Mouse (Mus musculus) forebrain, embryonic 14.5 days (tissue): ENCODE results near the gene Padi1. TPM values are rescaled to one million over a fixed set of nuclear protein-coding genes. Genes with fewer than 3 reads are reported as not detected.

Experiments
- ATAC-seq: fragments of 200-750 bp; cut with Nextera tagmentation; 2 replicates; pipeline ENCODE4 v1.8.0; 2017; ENCODE audit warnings: mild to moderate bottlenecking, moderate library complexity
- DNase-seq: peaks from one replicate; pipeline ENCODE4 v3.0.0-alpha.2; 2015; ENCODE audit warnings: low spot score
- H3K27ac ChIP-seq: fragments of 300-500 bp; sonication (generic); 2 replicates; pipeline ENCODE4 v1.5.1; 2014; ENCODE audit warnings: low read depth, mild to moderate bottlenecking, control low read depth, low read length, moderate library complexity
- H3K27me3 ChIP-seq: fragments of 300-500 bp; sonication (generic); replicated peaks from 2 replicates; pipeline ENCODE4 v1.6.1; 2014; ENCODE audit warnings: low read length, control low read depth, mixed read lengths; ENCODE audit not compliant: control insufficient read depth, insufficient read depth
- H3K36me3 ChIP-seq: fragments of 300-500 bp; sonication (generic); 2 replicates; pipeline ENCODE4 v1.6.1; 2014; ENCODE audit warnings: low read length, control low read depth; ENCODE audit not compliant: control insufficient read depth, insufficient read depth
- H3K4me1 ChIP-seq: fragments of 300-500 bp; sonication (generic); 2 replicates; pipeline ENCODE4 v1.6.1; 2014; ENCODE audit warnings: antibody characterized with exemption, low read length, control low read depth; ENCODE audit not compliant: control insufficient read depth, insufficient read depth
- H3K4me2 ChIP-seq: fragments of 300-500 bp; sonication (generic); 2 replicates; pipeline ENCODE4 v1.6.1; 2014; ENCODE audit warnings: mild to moderate bottlenecking, control low read depth, low read length
- H3K4me3 ChIP-seq: fragments of 300-500 bp; sonication (generic); 2 replicates; pipeline ENCODE4 v1.5.1; 2014; ENCODE audit warnings: low read depth, low read length, control low read depth
- H3K9ac ChIP-seq: fragments of 300-500 bp; sonication (generic); 2 replicates; pipeline ENCODE4 v1.6.1; 2014; ENCODE audit warnings: mild to moderate bottlenecking, low read length, control low read depth, moderate library complexity
- H3K9me3 ChIP-seq: fragments of 300-500 bp; sonication (generic); replicated peaks from 2 replicates; pipeline ENCODE4 v1.6.1; 2016; ENCODE audit warnings: low read length, control low read depth, mixed read lengths; ENCODE audit not compliant: control insufficient read depth
- WGBS: fragments of 180-500 bp; shearing (Covaris S2); extraction: QIAGEN DNeasy Blood & Tissue Kit; methylation state at CpG from one replicate; pipeline ENCODE4 v1.1.7; 2014; 5-methylcytosine and 5-hydroxymethylcytosine counted together
- polyA plus RNA-seq: library from polyadenylated mRNA; unstranded; fragments of >200 nt; fragmentation: Nextera tagmentation; extraction: Ambion mirVana; gene quantifications from 2 replicates; pipeline ENCODE4 v1.2.1, GENCODE M21; 2014

Padi1 gene
- polyA plus RNA-seq, 1 experiment from 2014 or later, result not detected

- Histone ChIP-seq H3K4me2 (no peak overlapping the region), H3K36me3 (no peaks in the 10 kb centered on the region), H3K9ac (no peak overlapping the region), H3K4me1 (peaks cover 7% of the 10 kb centered on the region; the same call in 1 of the 2 replicates), H3K27ac (no peak overlapping the region), H3K9me3 (no peaks in the 10 kb centered on the region), H3K4me3 (no peak overlapping the region), H3K27me3 (no peaks in the 10 kb centered on the region)
- 44% methylated on average over 11 of the region's 11 CpGs for WGBS
- DNase-seq (peak; percentile 52), ATAC-seq (peak; percentile 56; the same call in 1 of the 2 replicates)
Observed at GRCm38 (mm10) chr4:140836208-140836866, 9.2 kb downstream of the Padi1 start.

GRCm38 (mm10) chr4:140835682-140836081 is 9.9 kb downstream of the Padi1 start:
- H3K9ac ChIP-seq, result no peak overlapping the region
- H3K9me3 ChIP-seq, result no peaks in the 10 kb centered on the region
- ATAC-seq (peak; percentile 72), DNase-seq (peak; percentile 77)
- WGBS, result 1% methylated on average over 10 of the region's 10 CpGs
- no peak overlapping the region for H3K4me3 ChIP-seq
- H3K4me2 ChIP-seq, result no peak overlapping the region
- H3K27me3 ChIP-seq, result no peaks in the 10 kb centered on the region
- H3K36me3 ChIP-seq, result no peaks in the 10 kb centered on the region
- H3K4me1 ChIP-seq, result peaks cover 7% of the 10 kb centered on the region; the same call in 1 of the 2 replicates
- no peak overlapping the region for H3K27ac ChIP-seq

- H3K36me3 ChIP-seq, result no peaks in the 10 kb centered on the region
- H3K4me3 ChIP-seq, result no peak overlapping the region
- peaks cover 7% of the 10 kb centered on the region; the same call in 1 of the 2 replicates for H3K4me1 ChIP-seq
- ATAC-seq (no peak), DNase-seq (no peak)
- no peaks in the 10 kb centered on the region for H3K27me3 ChIP-seq
- H3K27ac ChIP-seq, result no peak overlapping the region
- no peaks in the 10 kb centered on the region for H3K9me3 ChIP-seq
- H3K9ac ChIP-seq, result no peak overlapping the region
- 65% methylated on average over 6 of the region's 6 CpGs for WGBS
- no peak overlapping the region for H3K4me2 ChIP-seq
Observed at GRCm38 (mm10) chr4:140834327-140834934, 11.1 kb downstream of the Padi1 start.

- Histone ChIP-seq H3K27me3 (no peaks in the 10 kb centered on the region), H3K27ac (no peak overlapping the region), H3K36me3 (no peaks in the 10 kb centered on the region), H3K9me3 (no peaks in the 10 kb centered on the region), H3K4me2 (no peak overlapping the region), H3K9ac (no peak overlapping the region), H3K4me3 (no peak overlapping the region), H3K4me1 (peaks cover 7% of the 10 kb centered on the region; the same call in 1 of the 2 replicates)
- no peak for ATAC-seq
- no peak for DNase-seq
- 58% methylated on average over 8 of the region's 8 CpGs for WGBS
Observed at GRCm38 (mm10) chr4:140832821-140833220, 12.8 kb downstream of the Padi1 start.

- no peak overlapping the region for H3K27ac ChIP-seq
- 88% methylated on average over 4 of the region's 4 CpGs for WGBS
- H3K4me3 ChIP-seq, result no peak overlapping the region
- no peak for DNase-seq
- H3K4me1 ChIP-seq, result peaks cover 7% of the 10 kb centered on the region; the same call in 1 of the 2 replicates
- no peaks in the 10 kb centered on the region for H3K27me3 ChIP-seq
- no peak for ATAC-seq
- H3K36me3 ChIP-seq, result no peaks in the 10 kb centered on the region
- no peak overlapping the region for H3K4me2 ChIP-seq
- H3K9ac ChIP-seq, result no peak overlapping the region
- no peaks in the 10 kb centered on the region for H3K9me3 ChIP-seq
Observed at GRCm38 (mm10) chr4:140831808-140832207, 13.8 kb downstream of the Padi1 start.

- no peak overlapping the region for H3K9ac ChIP-seq
- no peak overlapping the region for H3K27ac ChIP-seq
- 52% methylated on average over 3 of the region's 3 CpGs for WGBS
- no peak overlapping the region for H3K4me3 ChIP-seq
- H3K27me3 ChIP-seq, result no peaks in the 10 kb centered on the region
- no peaks in the 10 kb centered on the region for H3K36me3 ChIP-seq
- no peaks in the 10 kb centered on the region for H3K9me3 ChIP-seq
- DNase-seq (no peak), ATAC-seq (no peak)
- H3K4me1 ChIP-seq, result no peaks in the 10 kb centered on the region
- H3K4me2 ChIP-seq, result no peak overlapping the region
Observed at GRCm38 (mm10) chr4:140827237-140827636, 18.3 kb downstream of the Padi1 start.

- H3K4me2 ChIP-seq, result no peak overlapping the region
- no peak for ATAC-seq
- no peaks in the 10 kb centered on the region for H3K4me1 ChIP-seq
- H3K9ac ChIP-seq, result no peak overlapping the region
- H3K36me3 ChIP-seq, result no peaks in the 10 kb centered on the region
- WGBS, result 62% methylated on average over 11 of the region's 11 CpGs
- H3K27ac ChIP-seq, result no peak overlapping the region
- no peak for DNase-seq
- no peaks in the 10 kb centered on the region for H3K9me3 ChIP-seq
- no peak overlapping the region for H3K4me3 ChIP-seq
- H3K27me3 ChIP-seq, result no peaks in the 10 kb centered on the region
Observed at GRCm38 (mm10) chr4:140825942-140826341, 19.6 kb downstream of the Padi1 start.

- H3K4me3 ChIP-seq, result no peak overlapping the region
- DNase-seq (peak; percentile 69), ATAC-seq (no peak)
- WGBS, result 64% methylated on average over 5 of the region's 5 CpGs
- no peaks in the 10 kb centered on the region for H3K36me3 ChIP-seq
- no peak overlapping the region for H3K27ac ChIP-seq
- H3K9me3 ChIP-seq, result no peaks in the 10 kb centered on the region
- no peak overlapping the region for H3K4me2 ChIP-seq
- H3K27me3 ChIP-seq, result no peaks in the 10 kb centered on the region
- no peaks in the 10 kb centered on the region for H3K4me1 ChIP-seq
- no peak overlapping the region for H3K9ac ChIP-seq
Observed at GRCm38 (mm10) chr4:140821988-140822387, 23.6 kb downstream of the Padi1 start.

GRCm38 (mm10) chr4:140817413-140817812 is 28.2 kb downstream of the Padi1 start:
- H3K9me3 ChIP-seq, result no peaks in the 10 kb centered on the region
- no peak overlapping the region for H3K4me3 ChIP-seq
- H3K9ac ChIP-seq, result no peak overlapping the region
- ATAC-seq (no peak), DNase-seq (no peak)
- WGBS, result 91% methylated on average over 8 of the region's 8 CpGs
- no peak overlapping the region for H3K27ac ChIP-seq
- H3K27me3 ChIP-seq, result 0 out of 2 replicates have a peak, but pooled peaks cover 3% of the 10 kb centered on the region
- H3K36me3 ChIP-seq, result no peaks in the 10 kb centered on the region
- peaks cover 4% of the 10 kb centered on the region; the same call in 1 of the 2 replicates for H3K4me1 ChIP-seq
- H3K4me2 ChIP-seq, result no peak overlapping the region
